Mouse (Mus musculus) intestine, postnatal 0 days (tissue): Measurements from ENCODE around the gene Srxn1. TPM values are rescaled to one million over a fixed set of nuclear protein-coding genes. Genes with fewer than 3 reads are reported as not detected.
"Not testable (repeated sequence)": the region's sequence is repeated elsewhere in the genome, so short reads cannot be mapped to it uniquely, and the experiment has no call there.

ENCODE experiments used
- ATAC-seq: fragments of 200-750 bp; cut with Nextera tagmentation; 2 replicates; pipeline ENCODE4 v1.8.0; 2017; ENCODE audit warnings: mild to moderate bottlenecking, moderate TSS enrichment, moderate library complexity
- H3K27ac ChIP-seq: fragments of 300-500 bp; sonication (generic); 2 replicates; pipeline ENCODE4 v1.5.1; 2014; ENCODE audit warnings: mild to moderate bottlenecking, low read depth, low read length, moderate library complexity
- H3K27me3 ChIP-seq: fragments of 300-500 bp; sonication (generic); replicated peaks from 2 replicates; pipeline ENCODE4 v1.6.1; 2014; ENCODE audit warnings: low read length, mixed read lengths; ENCODE audit not compliant: control insufficient read depth, insufficient read depth
- H3K36me3 ChIP-seq: fragments of 300-500 bp; sonication (generic); 2 replicates; pipeline ENCODE4 v1.6.1; 2014; ENCODE audit warnings: mild to moderate bottlenecking, moderate library complexity; ENCODE audit not compliant: control insufficient read depth, insufficient read depth
- H3K4me1 ChIP-seq: fragments of 300-500 bp; sonication (generic); replicated peaks from 2 replicates; pipeline ENCODE4 v1.6.1; 2014; ENCODE audit warnings: antibody characterized with exemption, low read length, mixed read lengths; ENCODE audit not compliant: control insufficient read depth, insufficient read depth
- H3K4me2 ChIP-seq: fragments of 300-500 bp; sonication (generic); replicated peaks from 2 replicates; pipeline ENCODE4 v1.6.1; 2014; ENCODE audit warnings: low read depth, mild to moderate bottlenecking, moderate library complexity
- H3K4me3 ChIP-seq: fragments of 300-500 bp; sonication (generic); 2 replicates; pipeline ENCODE4 v1.5.1; 2014; ENCODE audit warnings: low read depth, low read length
- H3K9ac ChIP-seq: fragments of 300-500 bp; sonication (generic); 2 replicates; pipeline ENCODE4 v1.6.1; 2014; ENCODE audit warnings: mild to moderate bottlenecking, low read depth, low read length
- H3K9me3 ChIP-seq: fragments of 300-500 bp; sonication (generic); 2 replicates; pipeline ENCODE4 v1.6.1; 2016; ENCODE audit warnings: mixed run types; ENCODE audit not compliant: control insufficient read depth
- CTCF ChIP-seq: sonication (generic); IDR thresholded peaks from 2 replicates; pipeline ENCODE4 v1.5.1; 2016; ENCODE audit warnings: low read depth, mild to moderate bottlenecking, control low read depth, antibody characterized with exemption, moderate library complexity
- WGBS: fragments of 180-500 bp; shearing (Covaris S2); extraction: QIAGEN DNeasy Blood & Tissue Kit; methylation state at CpG from one replicate; pipeline ENCODE4 v1.1.7; 2014; 5-methylcytosine and 5-hydroxymethylcytosine counted together
- polyA plus RNA-seq: library from polyadenylated mRNA; unstranded; fragments of >200 nt; fragmentation: Nextera tagmentation; extraction: Ambion mirVana; gene quantifications from 2 replicates; pipeline ENCODE4 v1.2.1, GENCODE M21; 2015

The Srxn1 gene
- 102 and 104 TPM in 2 replicates for polyA plus RNA-seq

DNA sequence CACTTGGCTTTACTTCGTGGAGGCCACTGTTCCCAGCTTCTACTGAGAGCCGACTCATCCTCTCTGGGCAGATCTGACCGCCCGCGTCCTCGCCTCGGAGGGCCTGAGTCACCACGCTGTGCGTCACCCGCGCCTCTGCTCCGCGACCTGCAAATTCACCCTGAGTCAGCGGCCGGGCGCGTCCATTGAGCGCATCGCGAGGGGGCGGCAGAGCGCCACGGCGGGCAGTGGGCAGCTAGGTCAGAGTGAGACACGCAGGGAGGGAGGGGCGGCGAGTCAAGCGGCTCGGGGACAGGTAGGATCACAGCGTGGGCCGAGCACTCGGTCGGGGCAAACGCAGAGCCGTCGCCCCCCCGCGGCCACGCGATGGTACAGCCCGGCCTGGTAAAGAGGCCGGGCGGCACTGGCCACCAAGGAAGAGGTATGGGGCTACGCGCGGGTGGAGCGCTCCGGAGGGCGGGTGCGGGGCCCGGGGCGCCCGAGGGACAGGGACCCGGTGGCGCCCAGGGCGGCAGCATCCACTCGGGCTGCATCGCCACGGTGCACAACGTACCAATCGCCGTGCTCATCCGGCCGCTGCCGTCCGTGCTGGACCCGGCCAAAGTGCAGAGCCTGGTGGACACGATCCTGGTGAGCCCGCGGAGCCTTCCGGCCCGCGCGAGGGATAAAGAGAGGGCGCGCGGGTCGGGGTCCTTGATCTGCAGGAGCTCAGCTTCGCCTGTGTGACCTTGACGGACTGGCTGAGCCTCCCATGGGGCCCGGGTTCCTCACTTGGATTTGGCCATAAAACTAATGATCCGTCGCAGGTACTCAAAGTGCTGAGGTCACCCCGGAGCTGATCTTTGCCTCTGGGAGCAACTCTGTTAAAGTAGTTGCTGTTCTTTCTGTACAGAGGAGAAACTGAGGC is at the start of gene Srxn1:
Gene Srxn1, plus strand, starts transcription at position 199 of the 907 bp plus-strand sequence.
- H3K4me3 ChIP-seq = peak within 1 kb of the TSS; percentile 72
- TF ChIP-seq CTCF = peak; percentile 81
- H3K4me2 ChIP-seq = peak within 1 kb of the TSS; percentile 78
- peaks cover 3% of the 10 kb centered on the region for H3K4me1 ChIP-seq
- H3K27ac ChIP-seq = peak within 1 kb of the TSS; percentile 97
- no peaks in the 10 kb centered on the region for H3K9me3 ChIP-seq
- WGBS = under 1% methylated on average over 82 of the region's 84 CpGs
- ATAC-seq = peak; percentile 89
- 0 out of 2 replicates have a peak, but pooled peaks cover 3% of the 10 kb centered on the region for H3K27me3 ChIP-seq
- H3K36me3 ChIP-seq = peaks cover 14% of the 10 kb centered on the region; the same call in 1 of the 2 replicates
- H3K9ac ChIP-seq = peak within 1 kb of the TSS; percentile 93

DNA sequence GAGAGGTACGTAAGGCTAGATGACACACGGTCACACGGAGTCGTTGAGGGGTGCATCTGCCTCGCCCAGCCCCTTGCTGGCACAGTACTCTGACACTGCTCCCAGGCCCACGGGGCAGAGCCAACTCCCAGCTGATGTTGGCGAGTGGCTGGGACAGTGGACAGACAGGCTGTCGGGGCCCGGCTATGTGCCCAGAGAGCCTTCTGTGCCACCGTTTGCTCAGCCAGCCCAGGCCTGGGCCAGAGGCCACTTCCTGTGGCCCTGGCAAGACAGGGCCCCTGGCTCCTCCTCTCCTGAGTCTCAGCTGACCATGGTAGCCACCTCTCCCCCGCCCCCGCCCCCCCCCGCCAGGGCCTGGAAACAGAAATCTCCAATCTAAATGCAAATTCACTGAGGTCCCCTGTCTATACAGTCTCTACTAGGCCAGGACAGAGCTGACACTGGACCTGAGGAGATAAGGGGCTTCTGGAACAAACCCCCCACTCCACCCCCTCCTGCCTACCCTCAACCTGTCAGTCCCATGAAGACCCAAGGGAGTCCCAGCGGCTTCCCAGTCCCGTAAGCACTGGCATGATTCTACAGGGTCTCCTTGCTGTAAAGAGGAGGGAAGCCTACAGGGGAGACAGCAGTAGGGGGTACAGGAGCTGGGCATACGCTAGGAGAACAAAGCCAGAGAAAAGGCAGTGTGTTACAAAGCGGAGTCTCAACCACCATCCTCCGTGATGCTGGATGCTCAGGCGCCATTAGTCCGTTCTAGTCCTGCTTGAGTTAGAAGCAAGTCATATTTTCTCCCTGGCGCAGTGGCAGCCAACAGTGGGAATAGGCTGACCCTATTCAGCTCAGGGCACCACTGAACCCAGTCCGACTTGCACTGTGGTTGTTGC is 48.7 kb upstream of the Srxn1 start:
- Histone ChIP-seq H3K4me3 (no peak overlapping the region), H3K9me3 (no peaks in the 10 kb centered on the region), H3K27ac (no peak overlapping the region), H3K4me2 (no peak overlapping the region), H3K4me1 (no peaks in the 10 kb centered on the region), H3K9ac (no peak overlapping the region), H3K27me3 (no peaks in the 10 kb centered on the region), H3K36me3 (no peaks in the 10 kb centered on the region)
- TF ChIP-seq CTCF = no peak
- 70% methylated on average over 22 of the region's 22 CpGs for WGBS
- no peak for ATAC-seq

DNA sequence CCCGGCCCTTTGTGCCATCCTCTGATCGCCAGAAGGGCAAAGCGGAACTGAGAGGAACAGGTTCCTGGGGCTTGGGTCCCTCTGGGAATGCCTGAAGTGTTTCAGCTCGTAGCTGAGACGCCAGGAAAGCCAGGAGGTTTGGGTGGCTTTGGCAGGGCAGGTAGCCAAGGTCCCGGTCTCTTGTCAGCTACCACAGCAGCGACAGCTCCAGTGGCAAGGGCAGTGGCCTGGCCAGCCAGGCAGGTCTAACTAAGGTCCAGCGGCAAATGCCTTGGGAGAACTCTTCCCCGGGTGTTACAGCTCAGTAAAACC is 48.1 kb upstream of the Srxn1 start:
- TF ChIP-seq CTCF = no peak
- Histone ChIP-seq H3K36me3 (no peaks in the 10 kb centered on the region), H3K9ac (no peak overlapping the region), H3K9me3 (no peaks in the 10 kb centered on the region), H3K27me3 (no peaks in the 10 kb centered on the region), H3K4me3 (no peak overlapping the region), H3K27ac (no peak overlapping the region), H3K4me1 (no peaks in the 10 kb centered on the region), H3K4me2 (no peak overlapping the region)
- WGBS = 74% methylated on average over 9 of the region's 9 CpGs
- no peak for ATAC-seq

DNA sequence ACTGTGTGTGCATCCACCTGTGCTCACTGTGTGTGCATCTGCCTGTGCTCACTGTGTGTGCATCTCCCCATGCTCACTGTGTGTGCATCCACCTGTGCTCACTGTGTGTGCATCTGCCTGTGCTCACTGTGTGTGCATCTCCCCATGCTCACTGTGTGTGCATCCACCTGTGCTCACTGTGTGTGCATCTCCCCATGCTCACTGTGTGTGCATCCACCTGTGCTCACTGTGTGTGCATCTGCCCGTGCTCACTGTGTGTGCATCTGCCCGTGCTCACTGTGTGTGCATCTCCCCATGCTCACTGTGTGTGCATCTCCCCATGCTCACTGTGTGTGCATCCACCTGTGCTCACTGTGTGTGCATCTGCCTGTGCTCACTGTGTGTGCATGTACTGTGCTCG is 42.5 kb upstream of the Srxn1 start:
- H3K4me3 ChIP-seq, H3K4me2 ChIP-seq, H3K4me1 ChIP-seq, H3K27ac ChIP-seq, ATAC-seq, H3K9me3 ChIP-seq, H3K27me3 ChIP-seq, H3K36me3 ChIP-seq, H3K9ac ChIP-seq: not testable (repeated sequence)
- WGBS = 77% methylated on average over 3 of the region's 3 CpGs

DNA sequence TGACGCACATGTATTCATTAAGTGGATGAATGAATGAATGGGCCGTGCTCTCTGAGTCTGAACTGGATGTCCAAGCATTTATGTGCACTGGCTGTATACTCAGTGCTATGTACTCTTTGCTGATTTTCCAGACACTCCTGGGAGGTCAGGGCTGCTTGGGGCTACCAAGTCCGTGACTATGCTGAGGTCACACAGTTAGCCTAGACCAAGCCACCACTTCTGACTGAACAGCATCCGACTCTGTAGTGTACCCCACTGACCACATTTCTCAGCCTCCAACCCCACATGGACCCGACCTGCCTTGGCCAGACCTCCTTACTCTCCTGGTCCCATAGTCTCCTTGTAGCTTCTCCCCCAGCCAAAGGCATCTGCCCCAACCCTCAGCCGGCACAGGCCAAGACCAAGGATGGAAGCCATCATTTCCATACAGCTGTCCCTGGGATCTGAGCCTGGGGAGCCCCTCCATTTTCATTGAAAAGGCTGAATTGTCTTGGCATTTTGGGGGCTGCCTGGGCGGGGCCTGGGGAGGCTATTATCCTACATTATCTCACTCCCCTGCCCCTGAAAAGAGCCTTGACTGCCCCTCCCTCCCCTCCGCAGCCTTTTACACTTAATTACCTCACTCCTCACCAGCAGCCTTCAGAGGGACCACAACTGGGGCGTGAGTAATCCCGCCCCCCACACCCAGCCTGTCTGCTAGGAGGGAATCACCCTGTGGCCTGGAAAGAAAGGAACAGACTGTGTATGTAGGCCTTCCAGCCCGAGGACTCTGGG is 36.5 kb upstream of the Srxn1 start:
- Histone ChIP-seq H3K27ac (no peak overlapping the region), H3K27me3 (no peaks in the 10 kb centered on the region), H3K4me2 (no peak overlapping the region), H3K9ac (no peak overlapping the region), H3K4me3 (no peak overlapping the region), H3K36me3 (no peaks in the 10 kb centered on the region), H3K9me3 (no peaks in the 10 kb centered on the region), H3K4me1 (no peaks in the 10 kb centered on the region)
- ATAC-seq = no peak
- WGBS = 55% methylated on average over 11 of the region's 11 CpGs
- TF ChIP-seq CTCF = no peak

DNA sequence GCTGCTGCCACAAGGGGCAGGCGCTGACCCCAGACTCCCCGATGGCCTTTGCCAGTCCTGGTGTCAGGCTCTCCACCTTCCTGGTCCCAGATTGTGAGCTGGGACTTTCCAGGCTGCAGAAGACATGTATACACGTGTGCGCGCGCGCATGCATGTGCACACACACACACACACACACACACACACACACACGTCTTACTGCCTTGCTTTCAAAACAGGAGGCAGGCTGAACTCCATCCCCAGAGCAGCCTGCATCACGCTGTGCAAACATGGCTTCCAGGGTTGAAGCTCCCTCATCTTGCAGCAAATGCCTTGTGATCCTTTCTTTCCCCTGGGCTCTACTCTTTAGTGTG is 35.9 kb upstream of the Srxn1 start:
- WGBS = 65% methylated on average over 9 of the region's 9 CpGs
- TF ChIP-seq CTCF = no peak
- no peak overlapping the region for H3K27ac ChIP-seq
- no peaks in the 10 kb centered on the region for H3K4me1 ChIP-seq
- H3K9me3 ChIP-seq = no peaks in the 10 kb centered on the region
- no peak for ATAC-seq
- no peaks in the 10 kb centered on the region for H3K27me3 ChIP-seq
- no peak overlapping the region for H3K4me2 ChIP-seq
- no peak overlapping the region for H3K9ac ChIP-seq
- H3K4me3 ChIP-seq = no peak overlapping the region
- no peaks in the 10 kb centered on the region for H3K36me3 ChIP-seq
